Mouse (Mus musculus): Measurements from ENCODE around the gene Frem1.
A peak's percentile ranks its signal among the peaks of the same experiment; 100 is the strongest.

The Frem1 gene

DNA sequence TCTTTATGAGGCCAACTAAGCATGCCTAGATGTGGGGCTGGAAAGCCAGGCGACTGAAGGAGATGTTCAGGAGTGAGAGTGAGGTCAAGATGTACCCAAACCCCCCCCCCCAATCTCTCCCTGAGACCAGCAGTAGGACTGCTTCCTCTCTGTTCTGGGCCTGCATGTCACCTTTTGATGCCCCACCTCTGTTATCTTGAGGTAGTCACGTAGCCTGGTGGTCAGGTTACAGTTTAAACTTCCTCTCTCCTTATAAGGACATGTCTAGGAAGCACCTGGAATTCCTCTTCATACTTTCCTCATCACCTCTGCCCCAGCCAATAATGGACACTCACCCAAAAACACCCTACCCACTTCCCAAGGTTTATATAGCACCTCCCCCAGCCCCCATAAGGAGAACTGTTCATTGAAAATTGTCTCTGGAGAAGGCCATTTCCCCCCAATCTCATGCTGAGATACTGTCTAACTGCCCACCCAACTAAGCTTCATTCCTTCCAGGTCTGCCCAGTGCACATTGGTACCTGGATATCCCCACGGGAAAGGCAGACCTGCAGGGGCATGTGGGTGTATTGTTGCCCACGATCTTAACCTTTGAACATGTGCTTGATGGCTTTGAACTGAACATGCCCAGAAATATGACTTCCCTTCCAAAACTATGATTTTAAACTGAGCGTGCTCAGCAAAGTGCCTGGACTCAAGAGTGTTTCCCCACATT lies 184.3 kb downstream of the Frem1 start:
- DNase-seq = no peak

DNA sequence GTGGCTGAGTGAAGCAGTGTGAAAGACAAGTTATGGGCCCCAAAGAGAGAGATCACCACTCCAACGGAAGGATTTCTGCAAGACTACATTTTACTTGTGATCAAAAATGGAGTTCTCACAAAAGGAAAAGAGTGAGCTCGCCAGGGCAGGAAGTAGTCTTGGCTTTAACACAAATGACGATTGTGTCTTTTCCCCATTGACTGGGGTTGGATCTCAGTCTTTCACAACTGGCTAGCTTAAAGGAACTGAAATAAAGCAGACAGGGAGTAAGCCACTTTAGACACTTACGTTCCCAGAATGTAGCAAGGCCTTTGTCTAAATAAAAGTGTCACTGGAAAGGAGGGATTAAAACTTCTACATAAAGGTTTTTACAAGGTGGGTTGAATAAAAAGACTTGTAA lies 185.0 kb downstream of the Frem1 start:
- DNase-seq = no peak

DNA sequence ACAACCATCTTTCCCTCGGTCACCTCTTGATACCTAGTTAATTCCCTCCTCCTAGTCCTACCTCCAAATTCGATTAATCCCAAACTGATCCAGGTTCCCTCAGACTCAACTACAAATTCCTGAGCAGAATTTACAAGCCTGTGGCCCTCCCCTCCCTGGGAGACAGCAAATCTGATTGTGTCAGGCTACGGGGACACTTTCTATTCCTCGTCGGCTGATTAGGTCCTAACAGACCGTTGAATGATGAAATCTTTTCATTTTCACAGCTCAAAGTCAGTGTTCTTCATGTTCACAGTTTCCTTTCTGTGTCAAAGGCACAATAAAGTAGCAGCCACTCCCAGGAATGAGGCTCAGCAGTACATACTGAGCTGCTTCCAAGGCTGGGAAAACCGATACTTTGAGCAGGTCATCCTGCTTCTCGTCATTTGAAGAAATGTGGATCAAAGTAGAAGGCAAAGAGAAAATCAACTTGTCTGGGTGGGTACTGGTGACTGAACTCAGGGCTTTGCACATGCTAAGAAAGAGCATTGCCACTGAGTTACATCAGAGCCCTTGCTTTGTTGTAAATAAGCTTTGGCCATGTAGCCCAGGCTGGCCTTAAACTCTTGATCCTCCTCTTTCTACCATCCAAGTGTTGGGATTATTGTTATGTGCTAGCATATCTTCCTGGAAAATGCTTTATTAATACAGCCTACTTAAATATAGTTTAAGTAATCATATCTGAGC lies 187.0 kb downstream of the Frem1 start:
- no peak for DNase-seq

DNA sequence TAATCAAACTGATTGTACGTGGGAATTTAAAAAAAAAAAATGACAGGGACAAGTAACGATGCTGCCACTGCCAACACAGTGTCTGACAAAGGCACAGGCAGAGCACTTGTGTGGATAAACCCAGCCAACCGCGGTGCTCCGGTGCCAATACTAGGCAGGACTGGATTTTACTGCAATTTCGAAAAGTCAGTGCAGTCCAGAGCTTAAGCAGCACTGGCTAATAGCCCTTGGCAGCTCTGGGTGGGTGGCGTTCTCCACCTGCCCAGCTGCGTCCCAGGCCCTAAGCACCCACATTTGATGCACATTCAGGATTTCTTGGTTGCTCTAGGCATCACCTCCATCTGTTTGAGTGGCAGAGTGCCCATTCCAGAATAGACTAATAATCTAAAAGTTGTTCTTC lies 188.8 kb downstream of the Frem1 start:
- DNase-seq = no peak

DNA sequence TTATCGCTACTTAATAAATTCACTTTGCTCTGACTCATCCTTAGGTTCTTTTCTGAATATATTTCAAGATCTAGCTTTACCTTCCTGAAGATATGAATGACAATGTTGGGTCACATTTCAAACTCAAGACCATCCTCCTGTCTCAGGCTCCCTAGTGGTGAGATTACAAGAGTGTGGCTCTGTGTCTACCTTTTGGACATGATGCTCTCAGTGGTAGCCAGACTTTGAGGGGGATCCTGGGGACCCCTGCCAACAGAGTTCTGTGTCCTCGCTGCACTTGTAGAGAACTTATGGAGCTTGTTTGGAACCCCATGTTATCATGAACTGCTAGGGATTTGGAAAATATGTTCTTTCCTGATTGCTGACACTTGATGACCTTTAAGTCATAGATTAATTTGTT lies 190.7 kb downstream of the Frem1 start:
- no peak for DNase-seq

DNA sequence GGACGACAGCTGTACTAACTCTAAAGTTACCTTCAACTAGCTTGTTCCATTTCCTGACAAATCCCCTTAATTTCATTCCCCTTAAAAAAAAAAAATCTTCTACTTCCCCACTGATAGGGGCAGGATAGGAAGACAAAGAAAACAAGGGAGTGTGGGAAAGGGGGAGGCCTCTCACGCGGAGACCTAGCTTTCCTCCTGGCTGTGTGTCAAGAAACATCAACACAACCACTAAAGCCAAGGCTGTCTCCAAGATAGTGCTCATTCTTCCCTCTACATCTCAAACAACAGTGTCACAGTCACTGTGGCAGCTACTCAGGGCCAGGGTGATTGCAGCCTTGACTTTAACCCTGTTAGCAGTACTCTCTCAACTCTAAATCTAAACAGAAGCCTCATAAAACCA lies 191.6 kb downstream of the Frem1 start:
- DNase-seq = no peak

DNA sequence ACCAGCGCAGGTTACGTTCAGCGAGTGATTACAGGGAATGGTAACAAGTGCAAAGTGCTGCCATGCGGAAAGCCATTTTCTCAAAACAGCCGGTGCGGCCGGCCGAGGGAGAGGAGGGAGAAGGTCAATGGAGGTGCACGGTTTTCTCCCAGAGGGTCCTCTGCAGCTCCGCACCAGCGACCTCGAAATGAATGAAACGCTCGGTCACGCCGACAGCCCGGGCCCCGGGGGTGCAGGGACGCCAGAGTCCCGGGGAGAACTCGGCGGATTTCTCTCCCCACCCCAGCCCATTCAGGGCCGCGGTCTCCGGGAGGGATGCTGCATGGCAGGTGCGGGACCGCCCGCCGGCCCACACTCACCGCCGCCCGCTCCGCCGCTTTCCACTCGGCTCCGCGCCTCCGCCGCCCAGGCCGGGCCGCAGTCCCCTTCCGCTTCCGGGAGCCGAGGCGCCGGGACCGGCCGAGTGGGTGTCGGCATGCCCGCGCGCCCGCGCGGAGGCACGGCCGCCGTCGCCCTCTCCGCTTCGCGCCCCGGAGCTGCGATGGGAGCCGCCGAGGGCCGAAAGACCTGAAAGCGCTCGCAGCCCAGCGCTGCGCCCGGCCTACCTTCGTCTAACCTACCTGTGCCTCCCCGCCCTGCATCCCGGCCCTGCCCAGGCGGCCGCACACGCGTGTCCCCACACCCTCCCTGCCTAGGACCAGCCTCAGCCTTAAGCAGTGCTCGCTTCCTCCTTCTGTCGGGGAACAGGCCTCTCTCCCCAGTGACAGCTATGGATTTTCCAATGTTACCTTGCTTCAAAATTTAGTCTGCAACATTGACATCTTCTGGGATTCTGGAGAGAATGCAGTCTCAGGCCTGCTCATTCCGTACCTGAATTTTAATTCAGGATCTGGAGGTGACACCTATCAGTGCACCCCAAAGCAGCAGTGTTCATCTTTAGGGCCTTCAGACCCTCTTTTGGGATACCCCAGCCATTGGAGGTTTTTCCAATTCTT lies 192.7 kb downstream of the Frem1 start, which contains the start of gene Zdhhc21:
TSS of gene Zdhhc21 (minus strand) at position 828 of the 995 bp plus-strand sequence.
- peak; percentile 79 for DNase-seq

DNA sequence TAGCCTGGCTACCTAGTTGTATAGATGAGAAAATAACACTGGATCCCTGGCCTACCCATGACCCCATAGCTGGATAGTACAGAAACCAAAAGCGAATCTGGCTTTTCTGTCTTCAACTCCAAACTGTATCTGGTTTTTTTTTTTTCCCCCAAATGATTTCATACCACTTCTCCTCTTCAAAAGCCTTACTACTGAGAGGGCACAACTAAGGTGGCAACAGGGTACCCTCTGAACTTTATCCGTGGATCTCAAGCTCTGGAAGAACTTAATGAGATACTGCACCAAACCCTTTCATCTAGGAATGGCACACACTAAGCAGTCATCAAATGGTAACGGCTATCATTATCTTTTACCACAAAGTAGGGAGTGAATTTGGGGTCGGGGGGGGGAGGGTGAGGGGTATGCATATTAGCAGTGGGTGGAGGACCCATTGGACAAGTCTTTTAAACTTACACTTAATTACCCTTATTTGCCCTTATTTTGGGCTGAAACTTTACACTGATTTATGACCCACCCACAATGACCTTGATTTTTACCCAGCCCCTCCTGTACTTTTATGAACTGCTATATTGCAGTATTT lies 193.6 kb downstream of the Frem1 start:
- no peak for DNase-seq

DNA sequence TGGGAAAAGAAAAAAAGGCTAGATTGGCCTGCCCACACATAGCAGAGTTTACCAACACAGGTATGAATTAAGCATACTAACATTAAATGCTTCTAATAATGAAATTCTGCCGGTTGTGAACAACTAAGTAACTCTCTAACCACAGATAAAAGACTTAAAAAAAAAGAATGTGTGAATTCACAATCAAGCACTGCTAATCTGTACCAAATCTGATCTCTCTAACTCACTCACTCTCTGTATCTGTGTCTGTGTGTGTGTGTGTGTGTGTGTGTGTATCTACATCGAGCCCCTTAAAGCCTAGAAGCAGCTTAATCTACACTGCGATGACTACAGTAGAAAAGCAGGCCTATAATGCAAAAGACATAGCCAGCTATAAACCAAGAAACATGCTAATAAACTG lies 195.2 kb downstream of the Frem1 start:
- DNase-seq = no peak

DNA sequence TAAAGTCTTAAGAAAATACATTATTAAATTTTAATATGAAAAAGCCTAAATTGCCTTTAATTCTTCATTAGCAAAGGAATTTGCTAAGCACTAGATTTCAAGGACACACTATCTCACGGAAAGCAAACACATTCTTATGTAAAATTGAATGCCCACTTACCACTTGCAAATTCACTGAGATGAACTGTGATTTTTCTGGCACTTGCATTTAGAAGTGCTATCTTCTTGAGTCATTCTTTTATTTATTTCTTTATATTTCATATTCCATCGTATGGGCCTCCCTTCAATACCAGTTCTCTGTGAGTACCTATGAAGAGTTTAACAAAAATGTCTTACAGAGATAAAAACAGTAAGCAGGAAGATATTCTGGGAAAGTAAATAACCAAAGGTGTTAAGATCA lies 198.3 kb downstream of the Frem1 start:
- no peak for DNase-seq

DNA sequence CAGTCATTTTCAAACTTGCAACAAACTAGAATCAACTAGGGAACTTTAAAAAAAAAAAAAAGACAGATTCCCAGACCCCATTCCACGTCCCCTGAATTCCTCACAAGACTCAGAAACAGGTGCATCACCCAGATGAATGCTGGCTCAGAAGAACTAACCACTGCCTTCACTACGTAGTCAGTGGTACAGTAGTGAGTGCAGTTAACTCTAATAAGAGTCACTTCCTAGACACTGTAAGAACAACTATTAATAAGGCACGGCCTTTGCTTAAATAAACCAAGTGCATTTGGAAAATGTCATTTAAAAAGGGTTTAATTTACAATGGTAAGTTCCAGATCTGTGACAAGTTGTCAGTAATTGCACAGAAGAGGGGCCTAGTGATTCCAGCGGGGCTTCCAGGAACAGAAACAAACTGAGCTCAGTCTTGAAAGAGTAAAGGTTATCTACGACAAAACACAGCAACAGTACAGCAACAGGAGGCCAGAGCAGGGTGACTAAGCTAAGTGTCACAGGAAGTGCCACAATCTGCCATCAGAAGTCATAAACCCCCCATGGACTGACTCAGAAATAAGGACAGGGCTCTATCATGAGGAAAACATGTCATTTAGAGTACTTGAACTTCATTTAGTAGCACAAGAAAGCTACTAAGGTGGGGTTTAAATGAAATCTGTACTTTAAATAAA lies 203.4 kb downstream of the Frem1 start:
- DNase-seq = no peak
